Mouse (Mus musculus): Measurements from ENCODE around the gene Fsd2. TPM values are rescaled to one million over a fixed set of nuclear protein-coding genes. Genes with fewer than 3 reads are reported as not detected.
A peak's percentile ranks its signal among the peaks of the same experiment; 100 is the strongest.

Fsd2 gene
- polyA plus RNA-seq, 1 experiment from 2014 or later, result 65.8 TPM

DNA sequence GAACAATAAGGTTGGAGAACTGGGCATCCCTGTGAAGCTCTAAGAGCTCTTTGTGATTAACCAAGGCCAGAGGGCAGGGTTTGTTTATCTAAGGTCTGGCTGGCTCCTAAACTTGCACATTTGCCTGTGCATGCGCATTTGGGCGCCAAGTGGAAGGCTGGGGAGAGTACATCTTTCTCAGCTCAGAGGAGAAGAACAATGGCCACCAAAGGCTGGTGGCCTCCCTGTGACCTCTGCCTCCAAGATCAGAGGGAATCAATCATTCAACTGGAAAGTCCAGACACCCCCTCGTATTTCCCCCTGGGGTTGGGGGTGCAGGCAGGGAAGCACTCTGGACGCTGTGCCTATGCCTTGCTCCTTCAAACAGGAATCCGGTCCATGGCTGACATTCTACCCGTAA is 69.6 kb downstream of the Fsd2 start:
- H3K4me2 ChIP-seq, result no peak overlapping the region
- H3K27ac ChIP-seq (ENCODE audit: poor library complexity, severe bottlenecking), result no peak overlapping the region
- H3K36me3 ChIP-seq, result no peaks in the 10 kb centered on the region
- WGBS, result 57% methylated on average over 6 of the region's 6 CpGs
- H3K4me1 ChIP-seq (replicated peaks), result peaks cover 5% of the 10 kb centered on the region
- H3K9ac ChIP-seq, result no peak overlapping the region
- H3K4me3 ChIP-seq, result no peak overlapping the region
- H3K9me3 ChIP-seq (replicated peaks), result no peaks in the 10 kb centered on the region
- H3K27me3 ChIP-seq (replicated peaks), result peaks cover 46% of the 10 kb centered on the region
- ATAC-seq (ENCODE audit: insufficient number of reproducible peaks, low FRiP score), result no peak

DNA sequence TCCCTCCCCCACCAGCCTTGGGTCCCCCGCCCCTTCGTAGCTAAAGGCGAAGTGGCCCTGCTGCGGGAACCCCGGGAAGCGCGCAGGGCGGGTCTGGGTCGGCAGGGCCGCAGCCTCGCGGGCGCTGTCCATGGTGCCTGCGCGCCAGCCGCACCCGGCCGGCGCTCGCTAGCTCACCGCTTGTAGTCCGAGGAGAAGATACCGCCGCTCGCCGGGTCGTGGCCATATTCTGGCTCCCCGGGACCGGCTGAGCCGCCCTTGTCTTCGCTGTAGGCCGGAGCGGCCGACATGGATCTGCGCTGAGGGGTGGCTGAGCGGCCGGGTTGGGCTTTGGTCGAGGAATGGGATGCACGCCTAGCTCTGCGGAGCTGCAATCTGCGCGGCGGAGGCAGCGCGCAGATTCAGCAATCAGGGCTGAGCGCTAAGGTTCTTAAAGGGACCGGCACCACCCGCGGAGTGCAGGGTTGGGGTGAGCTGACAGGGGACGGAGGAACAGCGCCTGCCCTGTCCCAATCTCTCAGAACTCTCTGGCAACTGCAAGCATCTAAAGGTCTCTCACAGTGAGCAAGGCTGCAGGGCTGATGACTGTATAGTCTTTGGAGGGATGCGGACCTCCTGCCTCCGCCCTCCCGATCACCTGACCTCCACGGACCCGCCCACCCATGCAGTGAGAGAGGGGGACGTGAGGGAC is 73.3 kb downstream of the Fsd2 start, which contains the start of gene Ap3b2:
Ap3b2 (minus strand) TSS at position 595 of the 691 bp plus-strand sequence.
- ATAC-seq (ENCODE audit: insufficient number of reproducible peaks, low FRiP score), result peak; percentile 28; the same call in 1 of the 2 replicates
- Histone ChIP-seq H3K36me3 (no peaks in the 10 kb centered on the region), H3K4me1 (replicated peaks) (peaks cover 5% of the 10 kb centered on the region), H3K27me3 (replicated peaks) (peaks cover 55% of the 10 kb centered on the region), H3K27ac (ENCODE audit: poor library complexity, severe bottlenecking) (no peak within 1 kb of the TSS), H3K9me3 (replicated peaks) (no peaks in the 10 kb centered on the region), H3K4me2 (peak within 1 kb of the TSS; percentile 76), H3K4me3 (peak within 1 kb of the TSS; percentile 50), H3K9ac (0 out of 2 replicates have a peak within 1 kb of the TSS, but pooled peaks have one; percentile 10)
- under 1% methylated on average over 57 of the region's 57 CpGs for WGBS

DNA sequence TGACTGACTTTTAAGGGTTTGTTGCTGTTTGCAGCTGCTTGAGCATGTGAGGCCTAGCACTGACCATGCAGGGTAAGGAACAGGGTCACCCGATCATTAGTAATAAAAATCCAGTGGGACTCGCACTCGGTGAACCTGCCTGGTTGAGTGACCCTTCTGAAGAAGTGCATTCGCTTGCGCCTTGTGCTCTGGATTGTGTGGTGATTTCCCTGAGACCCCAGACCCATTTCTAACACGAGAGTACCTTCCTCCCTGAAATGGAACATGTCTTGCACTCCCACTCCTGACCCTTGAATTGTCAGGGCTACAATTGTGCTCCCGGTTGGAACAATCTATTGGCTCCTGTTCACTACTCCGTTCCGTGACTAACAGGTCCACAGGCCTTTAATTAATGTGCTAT is 74.1 kb downstream of the Fsd2 start:
- Histone ChIP-seq H3K4me2 (peak overlapping the region; percentile 76; the same call in 1 of the 2 replicates), H3K4me3 (peak overlapping the region; percentile 50; the same call in 1 of the 2 replicates), H3K9me3 (replicated peaks) (no peaks in the 10 kb centered on the region), H3K27ac (ENCODE audit: poor library complexity, severe bottlenecking) (no peak overlapping the region), H3K36me3 (no peaks in the 10 kb centered on the region), H3K27me3 (replicated peaks) (peaks cover 57% of the 10 kb centered on the region), H3K9ac (no peak overlapping the region), H3K4me1 (replicated peaks) (peaks cover 5% of the 10 kb centered on the region)
- 50% methylated on average over 9 of the region's 9 CpGs for WGBS
- ATAC-seq (ENCODE audit: insufficient number of reproducible peaks, low FRiP score), result no peak

DNA sequence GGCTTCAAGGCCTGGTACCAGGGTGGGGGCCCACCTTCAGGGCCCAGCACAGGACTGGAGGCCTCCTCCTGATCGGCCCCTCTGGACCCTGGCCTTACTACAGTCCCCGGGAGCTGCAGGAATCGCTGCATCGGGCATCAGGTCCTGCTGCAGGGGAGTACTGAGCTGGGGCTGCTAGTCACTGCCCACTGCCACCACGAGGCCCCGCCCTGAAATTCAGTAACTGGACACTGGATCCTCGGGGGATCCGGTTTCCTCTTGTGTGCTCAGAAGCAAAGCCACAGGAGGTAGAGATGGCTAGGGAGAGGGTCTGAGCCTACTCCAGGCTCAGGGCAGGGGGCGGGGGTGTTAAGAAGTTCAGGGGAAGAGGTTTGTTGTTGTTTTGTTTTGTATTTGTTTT is 77.1 kb downstream of the Fsd2 start:
- Histone ChIP-seq H3K27ac (ENCODE audit: poor library complexity, severe bottlenecking) (no peak overlapping the region), H3K4me3 (no peak overlapping the region)
- 15% methylated on average over 9 of the region's 9 CpGs for WGBS

More for the DNA sequence above, 77.1 kb downstream of the Fsd2 start:
- no peaks in the 10 kb centered on the region for H3K36me3 ChIP-seq
- H3K4me2 ChIP-seq, result no peak overlapping the region
- H3K4me1 ChIP-seq (replicated peaks), result peaks cover 5% of the 10 kb centered on the region
- ATAC-seq (ENCODE audit: insufficient number of reproducible peaks, low FRiP score), result no peak
- no peaks in the 10 kb centered on the region for H3K9me3 ChIP-seq (replicated peaks)
- no peak overlapping the region for H3K9ac ChIP-seq
- H3K27me3 ChIP-seq (replicated peaks), result peaks cover 33% of the 10 kb centered on the region

MicroRNA genes within 50 kb of the gene (microRNA counts, 519-probe panel; counts per million panel counts)
- not detected for microRNA mmu-miR-1839-3p
- 4,913 counts per million, percentile 53 among the panel's probes with 10 or more counts for microRNA mmu-miR-1839-5p

Other genes with a start within 250 kb of the Fsd2 start
- 862 and 873 TPM in 2 replicates for gene Rps17, start 221.7 kb downstream of the Fsd2 start, polyA plus RNA-seq (2016; fragmentation: Nextera tagmentation; extraction: Ambion mirVana)
- 3.2 and 4.4 TPM in 2 replicates for gene Cpeb1, start 111.5 kb downstream of the Fsd2 start, polyA plus RNA-seq (2016; fragmentation: Nextera tagmentation; extraction: Ambion mirVana)
- 4.5 and 5.7 TPM in 2 replicates for gene Ap3b2, start 73.0 kb downstream of the Fsd2 start, polyA plus RNA-seq (2016; fragmentation: Nextera tagmentation; extraction: Ambion mirVana)
- gene BC048679, start 68.7 kb downstream of the Fsd2 start, polyA plus RNA-seq (2016; fragmentation: Nextera tagmentation; extraction: Ambion mirVana), result not detected in 2 replicates
- gene Whamm, start 4.3 kb upstream of the Fsd2 start, polyA plus RNA-seq (2016; fragmentation: Nextera tagmentation; extraction: Ambion mirVana), result 6.9 and 7.6 TPM in 2 replicates
- gene Homer2, start 140.6 kb upstream of the Fsd2 start, polyA plus RNA-seq (2016; fragmentation: Nextera tagmentation; extraction: Ambion mirVana), result 121 and 122 TPM in 2 replicates
- 82.4 and 84.5 TPM in 2 replicates for gene Ramac, start 196.0 kb upstream of the Fsd2 start, polyA plus RNA-seq (2016; fragmentation: Nextera tagmentation; extraction: Ambion mirVana)
- 36.8 and 37.5 TPM in 2 replicates for gene 3110040N11Rik, start 222.5 kb upstream of the Fsd2 start, polyA plus RNA-seq (2016; fragmentation: Nextera tagmentation; extraction: Ambion mirVana)